Mouse (Mus musculus) liver, embryonic 14.5 days (tissue): ENCODE measurements around the gene Selenot.

Experiments
- CTCF ChIP-seq: IDR thresholded peaks from 2 replicates; pipeline ENCODE4 v1.5.1; 2016; ENCODE audit warnings: antibody characterized with exemption, low read depth, control low read depth
- EP300 ChIP-seq: IDR thresholded peaks from 2 replicates; pipeline ENCODE4 v1.6.1; 2016; ENCODE audit warnings: antibody characterized with exemption, low read depth

DNA sequence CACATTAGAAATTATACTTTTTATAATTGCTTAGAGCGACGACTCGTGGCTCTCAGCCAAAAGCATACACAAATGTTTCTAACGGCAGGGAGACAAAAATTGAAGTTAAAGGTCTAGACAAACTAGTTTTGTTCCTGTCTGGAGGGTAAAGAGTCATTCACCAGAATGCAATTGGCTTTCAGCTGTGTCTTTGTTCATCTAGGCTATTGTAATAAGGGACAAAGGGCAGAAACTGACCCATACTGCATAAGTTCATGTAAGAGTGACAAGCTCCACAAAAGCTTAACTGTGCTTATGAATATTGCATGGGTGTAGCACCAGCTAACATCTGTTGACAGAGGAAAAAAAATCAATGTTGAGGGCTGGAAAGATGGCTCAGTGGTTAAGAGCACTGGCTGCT, 32.1 kb downstream of the Selenot start:
- TF ChIP-seq CTCF (no peak), EP300 (no peak)
